Mouse (Mus musculus) mouse embryonic stem cell (cell line): Measurements from ENCODE around the gene H3f3a.

ENCODE experiments used
- in situ Hi-C, 2 experiments: fragments of 300-500 bp; cut with MboI; formaldehyde crosslinking; loops; 1 replicate in 1 of 2; 3 replicates in 1 of 2; pipeline ENCODE4 v1.14.3; 2019 to 2020; ENCODE audit warnings: low sequenced_read_pairs in 2 of 2, low pct_unique_long_range_greater_than_20kb in 1 of 2, mixed read lengths in 1 of 2; ENCODE audit not compliant: unreplicated experiment in 1 of 2

Gene H3f3a

GRCm38 (mm10) chr1:180798660-180799059, 15.1 kb downstream of the H3f3a start:
- in situ Hi-C loops = no loop called here

GRCm38 (mm10) chr1:180794170-180794569, 19.6 kb downstream of the H3f3a start:
- in situ Hi-C loops = no loop called here

- in situ Hi-C loops = no loop called here
Measured at GRCm38 (mm10) chr1:180793445-180794117, 20.2 kb downstream of the H3f3a start.

- in situ Hi-C loops = no loop called here
Measured at GRCm38 (mm10) chr1:180792814-180793213, 20.9 kb downstream of the H3f3a start.

GRCm38 (mm10) chr1:180791821-180792480, 21.8 kb downstream of the H3f3a start:
- in situ Hi-C loops = no loop called here

- in situ Hi-C loops = no loop called here
Measured at GRCm38 (mm10) chr1:180783580-180783928, 30.2 kb downstream of the H3f3a start.

GRCm38 (mm10) chr1:180782906-180783579, 30.7 kb downstream of the H3f3a start:
- in situ Hi-C loops = no loop called here

GRCm38 (mm10) chr1:180781250-180781649, 32.5 kb downstream of the H3f3a start:
- in situ Hi-C loops = no loop called here

GRCm38 (mm10) chr1:180780291-180780690, 33.5 kb downstream of the H3f3a start:
- in situ Hi-C loops = no loop called here

- in situ Hi-C loops = no loop called here
Measured at GRCm38 (mm10) chr1:180778941-180779340, 34.8 kb downstream of the H3f3a start.

- in situ Hi-C loops = no loop called here
Measured at GRCm38 (mm10) chr1:180778403-180778754, 35.4 kb downstream of the H3f3a start.

- in situ Hi-C loops = no loop called here
Measured at GRCm38 (mm10) chr1:180777660-180778402, 35.9 kb downstream of the H3f3a start.

GRCm38 (mm10) chr1:180777289-180777659, 36.5 kb downstream of the H3f3a start:
- in situ Hi-C loops = no loop called here

GRCm38 (mm10) chr1:180776494-180776893, 37.2 kb downstream of the H3f3a start:
- in situ Hi-C loops = no loop called here

- in situ Hi-C loops = no loop called here
Measured at GRCm38 (mm10) chr1:180775849-180776493, 37.8 kb downstream of the H3f3a start.

- in situ Hi-C loops = no loop called here
Measured at GRCm38 (mm10) chr1:180775317-180775716, 38.4 kb downstream of the H3f3a start.

- in situ Hi-C loops = loop anchor here in 1 of 2 experiments (25.0 kb wide), 1 partner anchor 512 kb away; the partner anchor contains the start of gene Psen2
Measured at GRCm38 (mm10) chr1:180774664-180775063, 39.1 kb downstream of the H3f3a start.

- in situ Hi-C loops = loop anchor here in 1 of 2 experiments (25.0 kb wide), 1 partner anchor 510 kb away; the partner anchor contains the start of gene Psen2
Measured at GRCm38 (mm10) chr1:180772291-180772690, 41.5 kb downstream of the H3f3a start.
